Mouse (Mus musculus) heart, embryonic 14.5 days (tissue): ENCODE measurements at regions not wholly inside any gene's neighbourhood (a gene's known extent, or its start where the extent isn't known, plus 50 kb on each side); places are given as distances from the start of the nearest gene placed in this dataset.
A peak's percentile ranks its signal among the peaks of the same experiment; 100 is the strongest.

Experiments
- ATAC-seq: fragments of 200-750 bp; cut with Nextera tagmentation; 2 replicates; pipeline ENCODE4 v1.8.0; 2017; ENCODE audit warnings: low read depth, moderate TSS enrichment; ENCODE audit not compliant: insufficient number of reproducible peaks, insufficient read depth, low FRiP score
- H3K27ac ChIP-seq, 2 experiments: fragments of 200-500 bp in 1 of 2; fragments of 300-500 bp in 1 of 2; sonication (generic) in 1 of 2; replicated peaks in 1 of 2; 2 replicates each; pipeline ENCODE4 v1.5.1; 2012 to 2014; ENCODE audit warnings: low read depth in 2 of 2, low read length in 2 of 2, control low read depth in 1 of 2, mild to moderate bottlenecking in 1 of 2, mixed read lengths in 1 of 2; ENCODE audit not compliant: control insufficient read depth in 1 of 2, insufficient read depth in 1 of 2
- H3K27me3 ChIP-seq: fragments of 300-500 bp; sonication (generic); 2 replicates; pipeline ENCODE4 v1.6.1; 2014; ENCODE audit warnings: mild to moderate bottlenecking, low read length, control low read depth; ENCODE audit not compliant: control insufficient read depth, insufficient read depth
- H3K36me3 ChIP-seq: fragments of 300-500 bp; sonication (generic); 2 replicates; pipeline ENCODE4 v1.6.1; 2014; ENCODE audit warnings: mild to moderate bottlenecking, control low read depth, low read length, mixed read lengths; ENCODE audit not compliant: control insufficient read depth, insufficient read depth
- H3K4me1 ChIP-seq, 2 experiments: fragments of 200-500 bp in 1 of 2; fragments of 300-500 bp in 1 of 2; sonication (generic) in 1 of 2; 2 replicates each; pipeline ENCODE4 v1.6.1; 2012 to 2014; ENCODE audit warnings: low read length in 2 of 2, control low read depth in 1 of 2, mixed read lengths in 1 of 2; ENCODE audit not compliant: control insufficient read depth in 2 of 2, insufficient read depth in 2 of 2
- H3K4me2 ChIP-seq: fragments of 300-500 bp; sonication (generic); 2 replicates; pipeline ENCODE4 v1.6.1; 2014; ENCODE audit warnings: mild to moderate bottlenecking, low read length
- H3K4me3 ChIP-seq, 2 experiments: fragments of 200-500 bp in 1 of 2; fragments of 300-500 bp in 1 of 2; sonication (generic) in 1 of 2; 2 replicates each; pipeline ENCODE4 v1.5.1; 2012 to 2014; ENCODE audit warnings: low read length in 2 of 2, mild to moderate bottlenecking in 2 of 2, control low read depth in 1 of 2, low read depth in 1 of 2, moderate library complexity in 1 of 2; ENCODE audit not compliant: control insufficient read depth in 1 of 2, insufficient read depth in 1 of 2
- H3K9ac ChIP-seq: fragments of 300-500 bp; sonication (generic); 2 replicates; pipeline ENCODE4 v1.6.1; 2014; ENCODE audit warnings: mild to moderate bottlenecking, low read length
- H3K9me3 ChIP-seq: fragments of 300-500 bp; sonication (generic); 2 replicates; pipeline ENCODE4 v1.6.1; 2016; ENCODE audit warnings: low read length, control low read depth; ENCODE audit not compliant: control insufficient read depth
- WGBS: fragments of 180-500 bp; shearing (Covaris S2); extraction: QIAGEN DNeasy Blood & Tissue Kit; methylation state at CpG from one replicate; pipeline ENCODE4 v1.1.7; 2014; 5-methylcytosine and 5-hydroxymethylcytosine counted together

DNA sequence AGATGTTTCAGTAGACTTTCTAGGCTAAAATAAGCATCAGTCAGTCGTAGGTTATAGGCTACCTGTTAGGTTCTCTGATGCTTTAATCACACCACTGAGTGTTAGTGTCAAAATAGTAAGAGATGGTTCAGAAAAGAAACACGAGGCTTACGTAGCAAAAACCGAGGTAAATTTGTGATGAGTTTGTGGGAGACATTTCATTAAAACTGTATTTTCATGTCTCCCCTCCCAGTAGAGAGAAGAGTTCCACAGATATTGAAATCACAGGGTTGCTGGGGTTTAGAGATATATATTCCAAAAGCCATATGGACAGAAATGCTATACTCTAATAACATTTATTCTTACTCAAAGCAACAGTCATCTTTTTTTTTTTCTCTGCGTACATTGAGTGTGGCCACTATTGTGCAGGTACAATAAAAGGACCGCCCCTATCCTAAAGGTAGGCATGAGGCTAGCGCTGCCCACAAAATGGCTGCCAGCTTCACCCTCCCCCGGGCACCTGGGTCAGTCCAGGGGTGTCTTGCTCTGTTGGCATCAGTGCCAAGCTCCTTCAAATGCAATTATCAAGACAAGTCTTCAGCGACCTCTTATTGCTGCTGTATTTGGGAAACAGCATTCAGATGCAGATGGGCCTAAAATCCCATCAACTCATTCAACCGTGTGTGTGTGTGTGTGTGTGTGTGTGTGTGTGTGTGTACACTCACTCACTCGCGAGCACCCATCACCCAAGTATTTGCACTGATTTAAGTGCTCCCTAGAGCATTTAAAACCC lies 147.4 kb upstream of the Lef1 start:
- 73% methylated on average over 12 of the region's 12 CpGs for WGBS
- no peak overlapping the region for H3K9ac ChIP-seq
- no peak overlapping the region for H3K4me3 ChIP-seq
- no peak overlapping the region for H3K4me2 ChIP-seq
- H3K27ac ChIP-seq, result no peak overlapping the region
- H3K27me3 ChIP-seq, result no peaks in the 10 kb centered on the region
- ATAC-seq, result no peak
- no peaks in the 10 kb centered on the region for H3K36me3 ChIP-seq
- no peaks in the 10 kb centered on the region for H3K9me3 ChIP-seq
- H3K4me1 ChIP-seq, result peaks cover 4 to 5% of the 10 kb centered on the region in 2 experiments; a peak in 1 of 4 replicates

DNA sequence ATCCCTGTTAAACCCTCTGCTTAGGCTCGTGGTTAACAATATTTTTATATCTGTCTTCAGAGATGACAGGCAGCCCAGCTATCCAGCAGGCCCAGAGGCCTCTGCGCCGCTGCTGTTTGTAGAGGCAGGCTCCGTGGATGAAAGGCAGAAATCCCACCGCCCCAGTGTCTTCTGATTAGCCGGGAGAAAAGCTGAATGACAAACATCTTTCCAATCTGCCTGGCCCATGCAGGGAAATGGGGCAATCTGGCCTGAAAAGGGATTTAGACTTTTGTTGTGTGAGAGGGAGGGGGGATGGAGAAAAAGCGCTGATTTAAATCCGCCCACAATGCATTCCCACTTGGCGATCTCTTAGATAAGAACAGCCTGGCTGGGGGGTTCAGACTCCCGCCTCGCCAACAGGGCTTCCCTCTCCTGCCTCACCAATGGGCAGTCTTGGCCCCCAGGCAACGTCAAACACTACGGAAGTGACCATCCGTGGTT lies 148.1 kb upstream of the Lef1 start:
- H3K9ac ChIP-seq, result no peak overlapping the region
- no peaks in the 10 kb centered on the region for H3K27me3 ChIP-seq
- no peak for ATAC-seq
- no peaks in the 10 kb centered on the region for H3K36me3 ChIP-seq
- peak overlapping the region; percentile 24 for H3K4me2 ChIP-seq
- H3K4me1 ChIP-seq, result peaks cover 4 to 5% of the 10 kb centered on the region in 2 experiments; a peak in 1 of 4 replicates
- no peak overlapping the region for H3K4me3 ChIP-seq
- WGBS, result 18% methylated on average over 14 of the region's 14 CpGs
- H3K9me3 ChIP-seq, result no peaks in the 10 kb centered on the region
- H3K27ac ChIP-seq, result no peak overlapping the region

DNA sequence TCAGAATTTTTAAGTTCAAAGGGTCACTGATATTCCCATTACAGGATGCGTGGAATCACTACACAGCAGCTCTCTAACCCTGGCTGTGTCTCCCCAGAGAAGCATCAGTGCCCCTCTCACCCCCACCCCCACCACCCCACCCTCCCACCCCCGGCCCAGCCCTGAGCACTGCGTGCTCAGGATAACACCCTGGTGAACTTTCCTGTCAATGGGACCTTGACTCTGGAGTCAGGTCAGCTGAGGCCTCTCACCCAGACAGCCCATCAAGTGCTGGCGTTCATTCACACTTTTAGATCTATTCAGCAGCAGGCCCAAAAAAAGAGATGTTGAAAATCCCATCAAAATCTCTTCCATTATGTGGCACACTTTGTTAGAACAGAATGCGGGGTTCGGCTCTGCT lies 148.6 kb upstream of the Lef1 start:
- Histone ChIP-seq H3K9ac (no peak overlapping the region), H3K4me3 (no peak overlapping the region), H3K36me3 (no peaks in the 10 kb centered on the region), H3K4me2 (no peak overlapping the region), H3K27me3 (no peaks in the 10 kb centered on the region), H3K27ac (no peak overlapping the region), H3K4me1 (peaks cover 4 to 5% of the 10 kb centered on the region in 2 experiments; a peak in 1 of 4 replicates), H3K9me3 (no peaks in the 10 kb centered on the region)
- ATAC-seq, result no peak
- 36% methylated on average over 6 of the region's 6 CpGs for WGBS

DNA sequence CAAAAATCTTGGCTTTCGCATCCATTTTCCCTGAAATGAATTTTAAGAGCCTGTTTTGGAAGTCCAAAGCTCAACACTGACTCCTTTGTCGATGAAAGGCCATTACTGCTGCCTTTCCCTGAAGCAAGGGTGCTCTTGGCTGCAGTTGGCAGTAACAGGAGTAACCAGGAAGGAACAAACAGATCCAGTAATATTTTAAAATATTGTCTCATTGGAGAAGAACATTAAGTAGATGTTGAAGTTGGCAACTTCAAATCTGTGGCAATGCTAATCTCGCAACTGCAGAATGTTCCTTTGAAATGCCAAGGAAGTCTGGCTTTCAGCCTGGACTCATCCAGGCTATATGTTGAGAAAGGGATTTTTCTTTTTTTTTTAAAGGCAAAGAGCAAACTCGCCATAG lies 154.3 kb upstream of the Lef1 start:
- Histone ChIP-seq H3K9ac (no peak overlapping the region), H3K9me3 (peaks cover 5% of the 10 kb centered on the region), H3K27me3 (no peaks in the 10 kb centered on the region), H3K36me3 (no peaks in the 10 kb centered on the region), H3K27ac (no peak overlapping the region), H3K4me1 (no peaks in the 10 kb centered on the region), H3K4me2 (no peak overlapping the region), H3K4me3 (no peak overlapping the region)
- 62% methylated on average over 4 of the region's 4 CpGs for whole genome bisulfite sequencing
- ATAC-seq, result no peak

DNA sequence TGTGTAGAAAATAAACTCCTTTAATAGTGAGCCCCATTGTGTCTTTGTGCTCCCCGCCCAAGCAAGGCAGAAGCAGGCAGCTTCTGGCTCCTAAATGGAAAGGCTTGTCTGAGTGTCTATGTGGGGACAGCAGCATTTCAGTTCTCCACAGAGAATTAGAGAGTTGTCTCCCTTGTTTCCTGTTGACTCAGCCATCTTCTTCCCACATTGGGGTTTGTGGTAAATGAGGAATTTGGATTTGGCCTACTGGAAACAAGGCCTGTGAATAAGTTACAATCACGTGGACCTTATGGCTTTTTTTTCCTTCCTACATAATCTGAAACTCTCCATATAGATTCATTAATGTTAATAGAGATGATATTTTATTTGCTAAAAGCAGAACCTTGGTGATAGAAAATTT lies 158.9 kb upstream of the Lef1 start:
- Histone ChIP-seq H3K4me3 (no peak overlapping the region), H3K36me3 (no peaks in the 10 kb centered on the region), H3K9ac (no peak overlapping the region), H3K4me2 (no peak overlapping the region), H3K27ac (no peak overlapping the region), H3K27me3 (no peaks in the 10 kb centered on the region), H3K9me3 (peaks cover 5% of the 10 kb centered on the region), H3K4me1 (no peaks in the 10 kb centered on the region; a peak in 1 of 4 replicates)
- WGBS, result 67% methylated on average over 2 of the region's 2 CpGs
- no peak for ATAC-seq

DNA sequence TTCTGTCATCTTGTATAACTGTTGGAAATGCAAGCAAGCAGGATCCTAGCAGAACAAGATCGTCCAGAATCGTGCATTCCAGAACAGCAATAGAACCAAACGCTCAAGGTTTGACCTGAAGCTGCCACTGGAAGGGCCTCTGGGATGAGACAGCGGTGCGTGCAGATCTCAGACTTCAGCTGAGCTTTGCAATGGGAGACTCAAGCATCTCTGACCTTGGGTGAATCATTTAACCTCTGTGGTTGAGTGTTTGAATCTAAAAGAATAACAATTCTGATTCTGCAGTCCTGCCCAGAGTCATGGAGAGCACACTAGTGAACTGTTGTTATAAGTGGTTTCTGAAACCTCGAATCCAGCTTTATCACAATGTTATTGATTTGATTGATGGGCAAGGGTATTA lies 159.4 kb upstream of the Lef1 start:
- H3K9me3 ChIP-seq, result peaks cover 5% of the 10 kb centered on the region
- 67% methylated on average over 6 of the region's 6 CpGs for WGBS
- no peak overlapping the region for H3K4me3 ChIP-seq
- H3K36me3 ChIP-seq, result no peaks in the 10 kb centered on the region
- H3K27ac ChIP-seq, result no peak overlapping the region
- ATAC-seq, result no peak
- H3K9ac ChIP-seq, result no peak overlapping the region
- no peaks in the 10 kb centered on the region for H3K27me3 ChIP-seq
- H3K4me1 ChIP-seq, result peaks cover 0 to 2% of the 10 kb centered on the region in 2 experiments; a peak in 1 of 4 replicates
- H3K4me2 ChIP-seq, result no peak overlapping the region

DNA sequence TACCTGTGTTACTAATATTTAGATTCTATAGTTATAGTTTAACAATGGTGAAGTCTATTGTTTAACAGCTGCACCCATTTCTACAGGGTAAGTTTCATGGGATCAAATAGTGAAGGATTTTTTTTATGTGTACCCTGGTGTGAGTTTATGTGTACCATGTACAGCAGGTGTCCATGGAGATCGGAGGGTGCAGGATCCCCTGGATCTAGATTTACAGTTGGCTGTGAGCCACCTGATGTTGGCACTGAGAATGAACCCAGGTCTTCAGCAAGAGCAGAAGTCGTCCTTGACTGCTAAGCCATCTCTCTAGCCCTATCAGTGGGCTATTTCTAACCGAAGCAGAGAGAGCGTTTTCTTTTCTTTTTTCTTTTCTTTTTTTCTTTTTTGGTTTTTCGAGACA lies 162.4 kb upstream of the Lef1 start:
- no peak overlapping the region for H3K27ac ChIP-seq
- WGBS, result 76% methylated on average over 5 of the region's 5 CpGs

DNA sequence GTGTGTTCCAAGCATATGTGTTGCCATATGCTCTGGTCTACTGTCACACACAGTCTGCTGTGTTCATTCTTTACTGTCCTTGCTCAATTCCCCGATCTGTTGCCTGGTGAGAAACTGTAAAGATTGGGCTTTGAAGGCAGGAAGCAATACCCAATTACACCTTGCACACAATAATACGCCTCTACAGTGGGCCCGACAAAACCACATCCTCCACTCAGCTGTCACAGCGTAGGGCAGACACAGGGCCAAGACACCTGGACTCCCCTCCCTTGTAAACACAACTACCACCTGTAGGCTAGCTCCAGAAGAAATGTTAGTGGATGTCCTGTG lies 163.0 kb upstream of the Lef1 start:
- Histone ChIP-seq H3K9ac (no peak overlapping the region), H3K9me3 (no peaks in the 10 kb centered on the region), H3K27me3 (no peaks in the 10 kb centered on the region), H3K4me1 (peaks cover 4 to 7% of the 10 kb centered on the region in 2 experiments; a peak in 3 of 4 replicates), H3K4me2 (no peak overlapping the region), H3K4me3 (no peak overlapping the region), H3K36me3 (no peaks in the 10 kb centered on the region), H3K27ac (no peak overlapping the region)
- no peak for ATAC-seq
- 86% methylated on average over 4 of the region's 4 CpGs for WGBS

More for the DNA sequence above, 162.4 kb upstream of the Lef1 start:
- Histone ChIP-seq H3K9me3 (no peaks in the 10 kb centered on the region), H3K4me2 (no peak overlapping the region), H3K36me3 (no peaks in the 10 kb centered on the region), H3K4me1 (peaks cover 4 to 7% of the 10 kb centered on the region in 2 experiments; a peak in 3 of 4 replicates), H3K9ac (no peak overlapping the region), H3K27me3 (no peaks in the 10 kb centered on the region), H3K4me3 (no peak overlapping the region)
- no peak for ATAC-seq
